Mouse (Mus musculus): Measurements from ENCODE around the gene P2rx3.

P2rx3 gene

GRCm38 (mm10) chr2:84980188-84980587 is 57.1 kb downstream of the P2rx3 start, which contains the start of gene Prg2:
Prg2 (plus strand) TSS chr2:84980461.
- DNase-seq (ENCODE audit: low spot score), result no peak

- DNase-seq (ENCODE audit: low spot score), result no peak
These were observed 61.7 kb downstream of the P2rx3 start for GRCm38 (mm10) chr2:84975580-84975979.

GRCm38 (mm10) chr2:84967318-84967991 is 69.8 kb downstream of the P2rx3 start:
- DNase-seq (ENCODE audit: low spot score), result no peak

GRCm38 (mm10) chr2:84964111-84964801 is 73.0 kb downstream of the P2rx3 start:
- DNase-seq (ENCODE audit: low spot score), result no peak

- no peak for DNase-seq (ENCODE audit: low spot score)
These were observed 74.3 kb downstream of the P2rx3 start for GRCm38 (mm10) chr2:84962906-84963507.

- DNase-seq (ENCODE audit: low spot score), result no peak
These were observed 75.4 kb downstream of the P2rx3 start for GRCm38 (mm10) chr2:84961901-84962300.

GRCm38 (mm10) chr2:84961300-84961699 is 76.0 kb downstream of the P2rx3 start:
- DNase-seq (ENCODE audit: low spot score), result no peak

GRCm38 (mm10) chr2:84958588-84959264 is 78.5 kb downstream of the P2rx3 start:
- DNase-seq (ENCODE audit: low spot score), result no peak

GRCm38 (mm10) chr2:84956274-84956673 is 81.0 kb downstream of the P2rx3 start:
- peak; percentile 5 for DNase-seq (ENCODE audit: low spot score)

- DNase-seq (ENCODE audit: low spot score), result no peak
These were observed 81.8 kb downstream of the P2rx3 start for GRCm38 (mm10) chr2:84955435-84955834.

- DNase-seq (ENCODE audit: low spot score), result no peak
These were observed 84.6 kb downstream of the P2rx3 start for GRCm38 (mm10) chr2:84952693-84953092.

- no peak for DNase-seq (ENCODE audit: low spot score)
These were observed 85.0 kb downstream of the P2rx3 start for GRCm38 (mm10) chr2:84952251-84952650.

GRCm38 (mm10) chr2:84951027-84951426 is 86.2 kb downstream of the P2rx3 start:
- DNase-seq (ENCODE audit: low spot score), result no peak

- no peak for DNase-seq (ENCODE audit: low spot score)
These were observed 88.5 kb downstream of the P2rx3 start for GRCm38 (mm10) chr2:84948721-84949120.

Measured in left cerebral cortex, adult 11 months (tissue).